Mouse (Mus musculus): ENCODE measurements around the gene Olfr952. TPM values are rescaled to one million over a fixed set of nuclear protein-coding genes. Genes with fewer than 3 reads are reported as not detected.

The Olfr952 gene
- total RNA-seq (2012; rRNA removed) (not detected in 2 replicates), polyA plus RNA-seq (2012; ENCODE audit: insufficient read depth in 1 of 2, insufficient read length in 2 of 2, low read depth in 1 of 2, low replicate concordance in 2 of 2, missing spikeins in 1 of 2) (not detected)

DNA sequence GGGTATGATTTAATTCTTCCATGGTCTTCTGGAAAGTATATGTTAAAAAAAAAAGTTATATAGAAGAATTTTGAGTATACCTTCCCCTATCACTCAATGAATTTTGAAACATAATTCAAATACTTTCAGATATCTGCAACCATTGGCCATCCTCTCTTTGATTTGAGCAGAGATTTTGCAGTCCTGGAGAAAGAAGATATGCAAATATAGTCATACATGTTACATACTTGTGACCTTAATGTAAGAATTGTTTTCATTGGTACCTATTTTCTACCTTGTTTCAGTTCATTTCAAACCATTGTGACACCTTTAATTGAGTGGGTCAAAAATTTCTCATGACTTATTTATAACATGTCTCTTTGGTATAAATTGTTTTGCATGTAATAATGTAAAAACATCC is at the start of gene Olfr952:
Olfr952 (minus strand) TSS at position 101 of the 400 bp plus-strand sequence.
- no peak within 1 kb of the TSS for H3K9ac ChIP-seq (ENCODE audit: control insufficient read depth, low read depth, low read length, poor library complexity, severe bottlenecking)
- no peaks in the 10 kb centered on the region for H3K79me2 ChIP-seq (ENCODE audit: control insufficient read depth, insufficient read depth, low read length, poor library complexity)
- H3K27me3 ChIP-seq (ENCODE audit: control insufficient read depth in 1 of 2, insufficient read depth in 2 of 2, low read length in 2 of 2) = no peaks in the 10 kb centered on the region
- no peak for DNase-seq (ENCODE audit: low read depth, low spot score)
- no peaks in the 10 kb centered on the region for H3K36me3 ChIP-seq (ENCODE audit: control insufficient read depth in 1 of 2, insufficient read depth in 2 of 2, low read length in 2 of 2)
- no peaks in the 10 kb centered on the region for H3K4me1 ChIP-seq (ENCODE audit: control insufficient read depth in 1 of 2, insufficient read depth in 2 of 2, low read length in 2 of 2)
- H3K9me3 ChIP-seq (replicated peaks; ENCODE audit: insufficient read depth, low read length) = no peaks in the 10 kb centered on the region
- TF ChIP-seq ZKSCAN1 (IDR thresholded peaks at IDR 0.05; ENCODE audit: low read depth, low read length) (no peak), USF1 (IDR thresholded peaks at IDR 0.05; ENCODE audit: low read depth, low read length) (no peak), USF2 (IDR thresholded peaks at IDR 0.05; ENCODE audit: borderline replicate concordance in 1 of 2, insufficient read depth in 1 of 2, low read depth in 1 of 2, low read length in 2 of 2) (no peak), NRF1 (IDR thresholded peaks at IDR 0.05; ENCODE audit: insufficient read depth, low read depth, low read length, poor library complexity, severe bottlenecking) (no peak), ZNF384 (IDR thresholded peaks at IDR 0.05; ENCODE audit: low read depth, low read length) (no peak), E2F4 (IDR thresholded peaks at IDR 0.05; ENCODE audit: borderline replicate concordance, low read depth, low read length) (no peak), KAT2A (conservative IDR thresholded peaks at IDR 0.05; ENCODE audit: low read depth, low read length) (no peak), CTCF (IDR thresholded peaks at IDR 0.05 in 2 of 3, conservative IDR thresholded peaks at IDR 0.05 in 1 of 3; ENCODE audit: control insufficient read depth in 1 of 3, insufficient read depth in 1 of 3, low read depth in 2 of 3, low read length in 3 of 3, poor library complexity in 1 of 3, severe bottlenecking in 1 of 3) (no peak), TAL1 (IDR thresholded peaks at IDR 0.05; ENCODE audit: low read length) (no peak), GATA1 (IDR thresholded peaks at IDR 0.05; ENCODE audit: low read depth, low read length) (no peak), CHD2 (IDR thresholded peaks at IDR 0.05; ENCODE audit: low read length) (no peak), TBP (IDR thresholded peaks at IDR 0.05; ENCODE audit: low read depth, low read length) (no peak), ELF1 (IDR thresholded peaks at IDR 0.05; ENCODE audit: low read depth, low read length) (no peak), UBTF (IDR thresholded peaks at IDR 0.05; ENCODE audit: borderline replicate concordance, insufficient read depth, low read depth, low read length) (no peak)
- H3K4me3 ChIP-seq (ENCODE audit: control insufficient read depth in 1 of 2, insufficient read depth in 1 of 2, low read depth in 2 of 2, low read length in 2 of 2) = no peak within 1 kb of the TSS
- no peak within 1 kb of the TSS for H3K27ac ChIP-seq (ENCODE audit: control insufficient read depth, low read depth, low read length)

DNA sequence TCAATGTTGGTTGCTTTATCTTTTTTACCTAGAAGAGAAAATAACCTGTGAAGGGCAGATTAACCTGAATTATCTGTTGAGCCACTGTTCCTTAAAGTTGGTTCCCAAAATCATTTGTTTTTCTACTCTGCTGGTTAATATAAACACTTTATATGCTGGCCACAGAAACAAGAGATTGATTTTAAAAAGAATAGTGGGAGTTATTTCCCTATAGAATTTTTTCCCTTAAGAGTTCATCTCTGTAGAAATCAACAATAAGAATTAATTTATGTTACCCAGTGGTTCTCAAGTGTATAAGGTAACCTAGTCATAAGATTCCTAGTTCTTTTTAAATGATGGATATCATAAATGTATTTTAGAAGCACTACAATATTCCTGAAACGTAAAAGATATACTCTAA is 44.9 kb upstream of the Olfr952 start, which contains the start of gene Olfr955:
Olfr955 (minus strand) TSS at position 101 of the 400 bp plus-strand sequence.
- H3K36me3 ChIP-seq (ENCODE audit: control insufficient read depth in 1 of 2, insufficient read depth in 2 of 2, low read length in 2 of 2) = no peaks in the 10 kb centered on the region
- no peak within 1 kb of the TSS for H3K9ac ChIP-seq (ENCODE audit: control insufficient read depth, low read depth, low read length, poor library complexity, severe bottlenecking)
- no peaks in the 10 kb centered on the region for H3K4me1 ChIP-seq (ENCODE audit: control insufficient read depth in 1 of 2, insufficient read depth in 2 of 2, low read length in 2 of 2)
- no peaks in the 10 kb centered on the region for H3K27me3 ChIP-seq (ENCODE audit: control insufficient read depth in 1 of 2, insufficient read depth in 2 of 2, low read length in 2 of 2)
- TF ChIP-seq HCFC1 (IDR thresholded peaks at IDR 0.05; ENCODE audit: low read depth, low read length) = no peak
- H3K9me3 ChIP-seq (replicated peaks; ENCODE audit: insufficient read depth, low read length) = no peaks in the 10 kb centered on the region
- H3K27ac ChIP-seq (ENCODE audit: control insufficient read depth, low read depth, low read length) = no peak within 1 kb of the TSS
- H3K79me2 ChIP-seq (ENCODE audit: control insufficient read depth, insufficient read depth, low read length, poor library complexity) = no peaks in the 10 kb centered on the region
- H3K4me3 ChIP-seq (ENCODE audit: control insufficient read depth in 1 of 2, insufficient read depth in 1 of 2, low read depth in 2 of 2, low read length in 2 of 2) = no peak within 1 kb of the TSS
- DNase-seq (ENCODE audit: low read depth, low spot score) = no peak
